Mouse (Mus musculus): ENCODE data around the gene Baiap3.

- TF ChIP-seq CTCF (IDR thresholded peaks at IDR 0.05; ENCODE audit: low read depth) (no peak), EP300 (IDR thresholded peaks at IDR 0.05; ENCODE audit: low read depth) (no peak)
These were observed 11.9 kb downstream of the Baiap3 start for GRCm38 (mm10) chr17:25244239-25244638.
